Mouse (Mus musculus) E14TG2a.4 (cell line): ENCODE measurements at regions not wholly inside any gene's neighbourhood (a gene's known extent, or its start where the extent isn't known, plus 50 kb on each side); places are given as distances from the start of the nearest gene placed in this dataset.

Source experiments
- CTCF ChIP-seq: conservative IDR thresholded peaks from 2 replicates; pipeline ENCODE4 v1.5.1; 2014; ENCODE audit warnings: low read length
- NANOG ChIP-seq: IDR thresholded peaks from 2 replicates; pipeline ENCODE4 v1.6.1; 2014; ENCODE audit warnings: borderline replicate concordance, low read length, mixed read lengths

DNA sequence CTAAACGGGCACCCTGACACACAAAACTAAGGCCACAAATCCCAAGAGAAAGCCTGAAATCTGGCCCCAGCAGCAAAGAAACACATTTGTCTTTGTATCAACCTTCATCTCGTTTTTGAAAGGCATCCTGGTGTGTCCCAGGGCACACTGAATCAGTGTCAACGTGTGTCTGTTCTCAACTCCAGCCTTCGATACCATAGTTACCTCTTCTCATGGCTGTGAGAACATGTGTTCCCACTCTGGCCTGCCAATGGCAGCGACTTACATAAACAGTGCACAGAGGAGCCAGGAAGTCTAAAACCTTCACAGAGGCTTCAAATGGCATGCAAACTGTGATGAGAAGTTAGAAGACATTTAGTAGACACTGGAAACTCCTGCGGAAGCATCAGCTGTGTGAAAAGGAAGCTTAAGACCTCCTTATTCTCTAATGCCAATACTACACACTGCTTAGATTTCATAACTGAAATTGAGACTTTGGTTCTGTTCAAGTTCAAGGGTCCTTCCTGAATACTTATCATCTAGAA, 83.3 kb downstream of the Nfkbiz start:
- TF ChIP-seq CTCF (no peak), NANOG (no peak)
